Mouse (Mus musculus): ENCODE data around the gene 4930452B06Rik.

The 4930452B06Rik gene

GRCm38 (mm10) chr14:8460226-8461129, 205.6 kb downstream of the 4930452B06Rik start:
- DNase-seq (ENCODE audit: extremely low read depth, low read depth, low spot score), result no peak

- DNase-seq (ENCODE audit: extremely low read depth, low read depth, low spot score), result no peak
Observed at GRCm38 (mm10) chr14:8459759-8460158, 206.3 kb downstream of the 4930452B06Rik start.

GRCm38 (mm10) chr14:8451117-8451516, 214.9 kb downstream of the 4930452B06Rik start:
- DNase-seq (ENCODE audit: extremely low read depth, low read depth, low spot score), result no peak

- no peak for DNase-seq (ENCODE audit: extremely low read depth, low read depth, low spot score)
Observed at GRCm38 (mm10) chr14:8450342-8450741, 215.7 kb downstream of the 4930452B06Rik start.

- no peak for DNase-seq (ENCODE audit: extremely low read depth, low read depth, low spot score)
Observed at GRCm38 (mm10) chr14:8449299-8449698, 216.7 kb downstream of the 4930452B06Rik start.

GRCm38 (mm10) chr14:8447352-8447751, 218.7 kb downstream of the 4930452B06Rik start:
- DNase-seq (ENCODE audit: extremely low read depth, low read depth, low spot score), result no peak

GRCm38 (mm10) chr14:8444363-8444762, 221.7 kb downstream of the 4930452B06Rik start:
- DNase-seq (ENCODE audit: extremely low read depth, low read depth, low spot score), result no peak

- DNase-seq (ENCODE audit: extremely low read depth, low read depth, low spot score), result no peak
Observed at GRCm38 (mm10) chr14:8442691-8443090, 223.3 kb downstream of the 4930452B06Rik start.

- no peak for DNase-seq (ENCODE audit: extremely low read depth, low read depth, low spot score)
Observed at GRCm38 (mm10) chr14:8441623-8442022, 224.4 kb downstream of the 4930452B06Rik start.

GRCm38 (mm10) chr14:8430611-8431230, 235.3 kb downstream of the 4930452B06Rik start:
- DNase-seq (ENCODE audit: extremely low read depth, low read depth, low spot score), result no peak

GRCm38 (mm10) chr14:8429767-8430166, 236.3 kb downstream of the 4930452B06Rik start:
- DNase-seq (ENCODE audit: extremely low read depth, low read depth, low spot score), result no peak

GRCm38 (mm10) chr14:8422833-8423232, 243.2 kb downstream of the 4930452B06Rik start:
- DNase-seq (ENCODE audit: extremely low read depth, low read depth, low spot score), result no peak

- no peak for DNase-seq (ENCODE audit: extremely low read depth, low read depth, low spot score)
Observed at GRCm38 (mm10) chr14:8421199-8421787, 244.7 kb downstream of the 4930452B06Rik start.

GRCm38 (mm10) chr14:8418610-8419009, 247.4 kb downstream of the 4930452B06Rik start:
- no peak for DNase-seq (ENCODE audit: extremely low read depth, low read depth, low spot score)

GRCm38 (mm10) chr14:8405946-8406345, 260.1 kb downstream of the 4930452B06Rik start:
- no peak for DNase-seq (ENCODE audit: extremely low read depth, low read depth, low spot score)

- DNase-seq (ENCODE audit: extremely low read depth, low read depth, low spot score), result no peak
Observed at GRCm38 (mm10) chr14:8403310-8403709, 262.7 kb downstream of the 4930452B06Rik start.

- no peak for DNase-seq (ENCODE audit: extremely low read depth, low read depth, low spot score)
Observed at GRCm38 (mm10) chr14:8398507-8398906, 267.5 kb downstream of the 4930452B06Rik start.

GRCm38 (mm10) chr14:8395690-8396287, 270.3 kb downstream of the 4930452B06Rik start:
- no peak for DNase-seq (ENCODE audit: extremely low read depth, low read depth, low spot score)

- no peak for DNase-seq (ENCODE audit: extremely low read depth, low read depth, low spot score)
Observed at GRCm38 (mm10) chr14:8392181-8392825, 273.7 kb downstream of the 4930452B06Rik start.

Measured in fat pad, adult 2 months (tissue).